Mouse (Mus musculus): ENCODE measurements at regions not wholly inside any gene's neighbourhood (a gene's known extent, or its start where the extent isn't known, plus 50 kb on each side); places are given as distances from the start of the nearest gene placed in this dataset.

GRCm38 (mm10) chr3:39269388-39269787 is 382.6 kb downstream of the Fat4 start:
- no peaks in the 10 kb centered on the region for H3K4me1 ChIP-seq (ENCODE audit: control insufficient read depth, insufficient read depth, low read length)
- no peak for TF ChIP-seq POLR2A (IDR thresholded peaks at IDR 0.05; ENCODE audit: extremely low read depth, insufficient read depth, low read length)
- TF ChIP-seq CTCF (IDR thresholded peaks at IDR 0.05; ENCODE audit: extremely low read depth, insufficient read depth, low read length): no peak
- no peak overlapping the region for H3K27ac ChIP-seq (ENCODE audit: insufficient read depth, low read length)
- H3K4me3 ChIP-seq (ENCODE audit: insufficient read depth, low read length): no peak overlapping the region

DNA sequence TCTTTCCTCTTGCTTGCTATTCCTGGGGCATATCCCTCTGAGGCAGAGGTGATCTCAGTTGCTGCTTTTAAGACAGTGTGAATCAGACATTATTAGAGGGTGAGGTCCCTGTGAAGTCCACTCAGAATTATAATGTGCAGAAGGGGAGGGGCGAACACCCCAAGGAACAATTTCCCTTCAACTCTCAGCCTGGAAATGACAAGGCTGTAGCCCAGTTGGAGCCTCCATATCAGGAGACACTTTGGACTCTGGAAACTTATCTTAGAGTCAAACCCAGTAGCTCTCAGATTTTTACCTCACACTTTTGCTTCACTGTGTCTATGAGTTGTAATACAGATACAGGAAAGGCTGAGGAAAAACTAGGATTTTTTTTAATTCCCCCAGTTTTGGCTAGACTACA is 385.9 kb downstream of the Fat4 start:
- no peak overlapping the region for H3K27ac ChIP-seq (ENCODE audit: insufficient read depth, low read length)
- no peak for TF ChIP-seq POLR2A (IDR thresholded peaks at IDR 0.05; ENCODE audit: extremely low read depth, insufficient read depth, low read length)
- TF ChIP-seq CTCF (IDR thresholded peaks at IDR 0.05; ENCODE audit: extremely low read depth, insufficient read depth, low read length): no peak
- no peak overlapping the region for H3K4me3 ChIP-seq (ENCODE audit: insufficient read depth, low read length)
- no peaks in the 10 kb centered on the region for H3K4me1 ChIP-seq (ENCODE audit: control insufficient read depth, insufficient read depth, low read length)

GRCm38 (mm10) chr3:39276897-39277296 is 390.2 kb downstream of the Fat4 start:
- no peaks in the 10 kb centered on the region for H3K4me1 ChIP-seq (ENCODE audit: control insufficient read depth, insufficient read depth, low read length)
- H3K27ac ChIP-seq (ENCODE audit: insufficient read depth, low read length): no peak overlapping the region
- TF ChIP-seq POLR2A (IDR thresholded peaks at IDR 0.05; ENCODE audit: extremely low read depth, insufficient read depth, low read length) (no peak), CTCF (IDR thresholded peaks at IDR 0.05; ENCODE audit: extremely low read depth, insufficient read depth, low read length) (no peak)
- no peak overlapping the region for H3K4me3 ChIP-seq (ENCODE audit: insufficient read depth, low read length)

- H3K4me1 ChIP-seq (ENCODE audit: control insufficient read depth, insufficient read depth, low read length): no peaks in the 10 kb centered on the region
- no peak overlapping the region for H3K27ac ChIP-seq (ENCODE audit: insufficient read depth, low read length)
- TF ChIP-seq POLR2A (IDR thresholded peaks at IDR 0.05; ENCODE audit: extremely low read depth, insufficient read depth, low read length) (no peak), CTCF (IDR thresholded peaks at IDR 0.05; ENCODE audit: extremely low read depth, insufficient read depth, low read length) (no peak)
- H3K4me3 ChIP-seq (ENCODE audit: insufficient read depth, low read length): no peak overlapping the region
These were observed 390.6 kb downstream of the Fat4 start for GRCm38 (mm10) chr3:39277310-39277709.

DNA sequence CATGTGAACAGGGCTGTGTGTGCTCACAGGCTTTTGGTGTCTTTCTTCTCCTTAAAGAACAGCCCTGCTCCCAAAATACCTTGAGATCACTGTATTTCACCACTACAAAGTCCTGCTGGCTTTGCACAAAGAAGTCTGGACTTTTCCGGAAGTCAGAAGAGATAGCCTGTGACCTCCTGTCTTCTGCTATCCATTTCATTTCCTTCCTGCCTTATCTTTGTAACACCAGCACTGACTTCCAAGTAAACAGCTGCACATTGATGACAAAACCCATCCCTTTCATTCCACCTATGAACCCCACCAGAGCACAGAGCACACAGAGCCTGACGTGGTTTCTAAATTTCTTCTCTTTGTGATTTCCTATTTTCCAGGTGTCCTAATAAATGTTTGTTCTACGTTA is 408.5 kb downstream of the Fat4 start:
- H3K4me1 ChIP-seq (ENCODE audit: control insufficient read depth, insufficient read depth, low read length): no peaks in the 10 kb centered on the region
- no peak overlapping the region for H3K4me3 ChIP-seq (ENCODE audit: insufficient read depth, low read length)
- H3K27ac ChIP-seq (ENCODE audit: insufficient read depth, low read length): no peak overlapping the region
- no peak for TF ChIP-seq POLR2A (IDR thresholded peaks at IDR 0.05; ENCODE audit: extremely low read depth, insufficient read depth, low read length)
- TF ChIP-seq CTCF (IDR thresholded peaks at IDR 0.05; ENCODE audit: extremely low read depth, insufficient read depth, low read length): no peak

DNA sequence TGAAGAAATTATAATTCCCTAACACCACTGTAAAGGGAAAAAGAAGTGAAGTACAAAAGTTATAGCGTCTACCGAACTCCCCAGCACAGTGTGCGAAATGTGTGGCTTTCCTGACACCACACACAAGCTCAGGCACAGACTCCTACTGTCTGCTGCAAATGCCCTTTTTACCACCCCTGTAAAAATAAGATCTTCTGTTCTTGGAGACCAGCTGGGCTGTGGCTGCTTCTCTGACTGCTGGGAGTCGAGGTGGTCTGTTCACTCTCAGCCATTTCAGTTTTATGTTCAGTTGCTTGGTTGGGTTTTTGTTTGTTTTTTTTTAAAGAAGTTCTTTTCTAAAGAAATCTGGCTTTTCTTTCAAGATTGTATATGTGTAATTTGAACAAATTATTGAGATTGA is 409.5 kb downstream of the Fat4 start:
- TF ChIP-seq POLR2A (IDR thresholded peaks at IDR 0.05; ENCODE audit: extremely low read depth, insufficient read depth, low read length) (no peak), CTCF (IDR thresholded peaks at IDR 0.05; ENCODE audit: extremely low read depth, insufficient read depth, low read length) (no peak)
- no peaks in the 10 kb centered on the region for H3K4me1 ChIP-seq (ENCODE audit: control insufficient read depth, insufficient read depth, low read length)
- no peak overlapping the region for H3K27ac ChIP-seq (ENCODE audit: insufficient read depth, low read length)
- no peak overlapping the region for H3K4me3 ChIP-seq (ENCODE audit: insufficient read depth, low read length)

GRCm38 (mm10) chr3:39309487-39309886 is 422.7 kb downstream of the Fat4 start:
- TF ChIP-seq POLR2A (IDR thresholded peaks at IDR 0.05; ENCODE audit: extremely low read depth, insufficient read depth, low read length) (no peak), CTCF (IDR thresholded peaks at IDR 0.05; ENCODE audit: extremely low read depth, insufficient read depth, low read length) (no peak)
- Histone ChIP-seq H3K27ac (ENCODE audit: insufficient read depth, low read length) (no peak overlapping the region), H3K4me1 (ENCODE audit: control insufficient read depth, insufficient read depth, low read length) (no peaks in the 10 kb centered on the region), H3K4me3 (ENCODE audit: insufficient read depth, low read length) (no peak overlapping the region)

DNA sequence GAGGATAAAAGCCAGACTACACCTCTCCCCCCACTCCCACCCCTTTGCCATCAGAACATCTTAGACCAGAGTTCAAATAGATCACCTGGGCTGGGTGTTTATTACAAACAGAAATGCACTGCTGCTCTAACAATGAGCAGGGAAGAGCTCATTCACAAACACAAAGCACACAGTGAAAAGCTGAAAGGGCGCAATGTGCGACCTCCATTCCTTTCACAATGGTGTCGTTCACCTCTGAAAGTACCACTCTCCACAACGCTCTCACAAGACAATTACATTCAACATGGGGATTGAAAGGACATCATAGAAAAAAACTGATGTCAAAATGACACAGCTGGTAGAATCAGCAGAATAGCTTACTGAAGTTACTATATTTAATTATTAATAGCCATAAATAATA is 426.8 kb downstream of the Fat4 start:
- Histone ChIP-seq H3K4me3 (ENCODE audit: insufficient read depth, low read length) (no peak overlapping the region), H3K27ac (ENCODE audit: insufficient read depth, low read length) (no peak overlapping the region), H3K4me1 (ENCODE audit: control insufficient read depth, insufficient read depth, low read length) (no peaks in the 10 kb centered on the region)
- TF ChIP-seq CTCF (IDR thresholded peaks at IDR 0.05; ENCODE audit: extremely low read depth, insufficient read depth, low read length): no peak
- TF ChIP-seq POLR2A (IDR thresholded peaks at IDR 0.05; ENCODE audit: extremely low read depth, insufficient read depth, low read length): no peak

- Histone ChIP-seq H3K27ac (ENCODE audit: insufficient read depth, low read length) (no peak overlapping the region), H3K4me1 (ENCODE audit: control insufficient read depth, insufficient read depth, low read length) (no peaks in the 10 kb centered on the region), H3K4me3 (ENCODE audit: insufficient read depth, low read length) (no peak overlapping the region)
- no peak for TF ChIP-seq POLR2A (IDR thresholded peaks at IDR 0.05; ENCODE audit: extremely low read depth, insufficient read depth, low read length)
- no peak for TF ChIP-seq CTCF (IDR thresholded peaks at IDR 0.05; ENCODE audit: extremely low read depth, insufficient read depth, low read length)
These were observed 434.1 kb downstream of the Fat4 start for GRCm38 (mm10) chr3:39320851-39321250.

DNA sequence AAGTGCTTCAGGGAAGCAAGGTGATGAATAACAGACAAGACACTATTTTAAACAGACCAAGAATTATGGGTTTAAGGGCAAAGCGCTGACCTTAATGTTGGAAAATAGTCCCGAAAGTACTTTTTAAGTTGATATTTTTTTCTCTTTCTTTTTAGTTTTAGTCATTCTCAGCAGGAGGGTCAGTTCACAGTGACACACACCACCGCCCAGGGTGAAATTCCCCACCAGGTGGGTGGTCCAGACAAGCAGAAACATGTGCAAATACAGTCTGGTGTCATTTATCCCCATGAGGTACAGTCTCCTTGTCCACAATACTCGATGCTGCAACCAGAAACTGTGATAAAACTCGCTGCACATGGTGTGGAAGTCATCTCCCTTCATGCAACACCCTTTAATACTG is 435.5 kb downstream of the Fat4 start:
- Histone ChIP-seq H3K4me3 (ENCODE audit: insufficient read depth, low read length) (no peak overlapping the region), H3K27ac (ENCODE audit: insufficient read depth, low read length) (no peak overlapping the region), H3K4me1 (ENCODE audit: control insufficient read depth, insufficient read depth, low read length) (no peaks in the 10 kb centered on the region)
- TF ChIP-seq CTCF (IDR thresholded peaks at IDR 0.05; ENCODE audit: extremely low read depth, insufficient read depth, low read length) (no peak), POLR2A (IDR thresholded peaks at IDR 0.05; ENCODE audit: extremely low read depth, insufficient read depth, low read length) (no peak)

Data from cortical plate, adult 2 months (tissue).